Mouse (Mus musculus): ENCODE measurements around the gene Casp9.
"Not testable (repeated sequence)": the region's sequence is repeated elsewhere in the genome, so short reads cannot be mapped to it uniquely, and the experiment has no call there.

The Casp9 gene

GRCm38 (mm10) chr4:141793282-141794151 lies at the start of gene Casp9:
Gene Casp9, plus strand, starts transcription at chr4:141793612.
- DNase-seq = peak; percentile 99

DNA sequence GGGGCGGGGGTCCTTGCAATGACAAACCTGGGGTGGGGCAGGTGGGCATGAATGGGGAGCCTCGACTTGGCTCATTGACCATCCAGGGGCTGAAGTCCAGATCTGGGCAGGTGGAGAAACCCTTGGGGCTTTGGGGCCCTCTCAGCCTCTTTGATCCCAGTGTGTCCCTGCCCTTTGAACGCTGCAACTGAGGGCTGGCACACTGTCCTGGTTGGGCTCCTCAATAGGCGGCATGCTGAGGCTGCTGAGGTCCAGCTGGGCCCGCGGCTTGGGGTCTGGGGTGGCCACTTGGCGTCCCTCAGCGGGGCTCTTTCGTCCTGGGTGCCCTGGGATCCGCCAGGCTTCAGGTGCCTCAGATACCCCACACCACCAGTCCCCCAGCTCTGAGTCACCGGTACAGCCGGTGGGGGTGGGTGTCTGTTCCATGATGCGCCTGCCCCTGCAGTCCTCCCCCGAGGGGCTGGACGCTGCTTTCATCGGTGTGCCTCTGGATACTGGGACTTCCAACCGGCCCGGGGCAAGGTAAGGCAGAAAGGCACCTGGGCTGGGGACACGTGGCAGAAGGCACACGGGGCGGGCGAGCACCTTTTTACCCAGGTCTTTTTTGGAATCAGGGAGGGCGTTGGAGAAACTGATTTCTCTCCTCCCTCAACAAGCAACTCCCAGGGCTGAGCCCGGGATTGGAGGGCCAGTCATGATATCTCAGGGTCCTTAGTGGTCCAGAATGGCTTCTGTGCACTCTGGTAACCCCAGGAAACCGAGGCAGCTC lies 46.6 kb upstream of the Casp9 start, which contains the start of gene Agmat:
TSS of gene Agmat (plus strand) at position 95 of the 769 bp plus-strand sequence.
- DNase-seq = no peak

GRCm38 (mm10) chr4:141749557-141749956 lies 43.9 kb upstream of the Casp9 start:
- no peak for DNase-seq

- DNase-seq = no peak
Measured at GRCm38 (mm10) chr4:141750826-141751225, 42.6 kb upstream of the Casp9 start.

- DNase-seq = no peak
Measured at GRCm38 (mm10) chr4:141751419-141752075, 41.9 kb upstream of the Casp9 start.

- no peak for DNase-seq
Measured at GRCm38 (mm10) chr4:141752076-141752421, 41.4 kb upstream of the Casp9 start.

DNA sequence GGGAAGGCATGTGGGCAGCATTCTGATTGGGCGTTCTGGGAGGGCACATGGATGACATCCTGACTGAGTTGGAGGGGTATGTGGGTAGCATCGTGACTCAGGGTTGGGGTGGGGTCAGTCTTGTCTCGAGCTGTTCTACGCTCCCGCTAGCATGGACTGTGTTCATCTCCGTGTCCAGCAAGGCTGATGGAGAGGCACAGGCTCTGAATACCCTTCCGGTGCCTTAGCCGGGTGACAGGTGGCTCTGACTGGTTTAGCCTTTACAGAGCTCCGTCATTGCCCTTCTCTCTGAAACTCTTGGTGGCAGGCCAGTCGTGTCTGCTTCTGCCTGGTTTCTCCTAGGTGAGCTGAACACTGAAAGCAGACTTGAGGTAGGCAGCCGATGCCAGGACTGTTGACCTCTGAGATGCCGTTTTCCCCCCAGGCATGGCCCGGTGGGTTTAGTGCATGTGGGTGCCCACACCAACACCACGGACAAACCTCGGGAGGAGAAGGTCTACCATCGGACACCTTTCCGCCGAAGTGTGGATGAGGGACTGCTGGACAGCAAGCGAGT lies 38.0 kb upstream of the Casp9 start:
- no peak for DNase-seq

DNA sequence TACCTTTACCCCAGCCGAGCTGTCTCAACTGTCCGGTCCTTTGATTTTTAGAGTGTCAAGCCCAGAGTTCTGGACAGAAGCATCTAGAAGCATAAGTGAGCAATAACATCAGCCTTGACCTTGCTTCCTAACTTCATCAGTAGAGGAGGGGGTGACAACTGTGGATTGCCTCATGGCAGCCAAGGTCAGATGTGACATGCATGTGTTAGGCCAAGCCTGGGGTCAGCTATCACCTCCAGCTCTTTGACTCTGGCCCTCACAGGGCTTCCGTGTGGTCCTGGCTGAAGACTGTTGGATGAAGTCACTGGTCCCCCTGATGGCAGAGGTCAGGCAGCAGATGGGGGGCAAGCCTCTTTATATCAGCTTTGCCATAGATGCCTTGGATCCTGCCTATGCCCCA lies 36.3 kb upstream of the Casp9 start:
- DNase-seq = no peak

DNA sequence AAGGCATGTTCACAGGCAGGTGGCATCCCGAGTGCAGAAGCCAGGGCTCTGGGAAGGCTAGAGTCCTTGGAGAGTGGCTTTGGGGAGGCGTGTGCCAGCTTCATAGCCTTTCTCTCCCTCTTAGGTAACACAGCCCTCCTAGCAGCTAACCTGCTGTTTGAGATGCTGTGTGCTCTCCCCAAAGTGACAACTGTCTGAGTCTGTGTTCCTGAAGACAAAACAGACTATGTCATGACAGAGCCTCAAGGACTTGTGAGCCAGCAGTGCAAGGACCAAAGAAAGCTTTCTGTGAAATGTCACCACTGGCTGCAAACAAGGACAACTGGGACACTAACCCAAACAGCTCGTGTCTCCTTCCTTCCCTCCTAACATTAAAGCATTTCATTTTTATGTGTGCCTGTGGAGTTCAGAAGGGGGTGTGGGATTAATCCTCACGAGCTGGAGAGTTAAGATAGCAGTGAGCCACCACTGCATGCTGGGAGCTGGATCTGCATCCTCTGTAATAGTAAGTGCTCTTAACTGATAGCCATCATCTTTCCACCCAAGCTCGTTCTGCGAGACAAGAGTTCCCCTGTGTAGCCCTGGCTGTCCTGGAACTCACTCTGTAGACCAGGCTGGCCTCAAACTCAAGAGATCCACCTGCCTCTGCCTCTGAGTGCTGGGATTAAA lies 34.4 kb upstream of the Casp9 start:
- DNase-seq = no peak

DNA sequence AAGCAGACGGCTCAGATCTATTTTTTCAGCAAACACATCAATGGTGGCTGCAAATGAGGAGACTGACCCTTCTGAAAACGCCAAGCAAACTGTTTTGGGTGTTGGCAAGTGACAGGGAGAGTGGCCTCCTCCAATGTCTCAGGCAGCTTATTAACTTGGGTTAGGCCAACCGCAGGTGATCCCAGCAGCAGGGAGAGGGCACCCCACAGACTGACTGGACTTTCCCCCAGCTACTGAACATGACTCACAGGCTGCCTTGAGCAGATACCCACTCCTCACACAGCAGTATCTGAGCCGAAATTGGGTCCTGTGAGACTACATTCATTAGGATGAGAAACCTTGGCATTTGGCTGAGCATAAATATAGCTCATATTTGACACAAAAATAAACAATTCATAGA lies 32.5 kb upstream of the Casp9 start:
- DNase-seq = no peak

DNA sequence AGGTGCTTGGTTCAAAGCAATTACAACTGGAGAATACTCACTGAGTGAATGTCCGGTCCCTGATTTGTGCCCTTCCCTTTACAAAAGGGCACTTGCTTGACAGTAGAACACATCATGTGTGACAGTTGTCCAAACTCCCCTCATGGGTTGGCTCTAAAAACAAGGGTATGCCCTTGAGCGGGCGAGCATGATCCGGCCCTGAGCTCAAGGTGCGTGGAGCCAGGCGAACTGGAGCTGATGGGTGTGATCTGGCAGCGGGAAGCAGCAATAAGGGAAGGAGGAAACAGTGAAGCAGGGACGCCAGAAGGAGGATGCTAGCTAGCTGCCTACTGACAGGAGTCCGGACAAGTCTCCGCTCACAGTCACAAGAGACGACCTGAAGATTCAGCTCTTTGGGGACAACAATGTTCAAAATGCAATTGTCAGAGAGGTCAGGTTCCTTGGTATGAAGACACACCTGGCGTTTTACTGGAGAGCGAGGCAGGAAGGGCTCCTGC lies 31.3 kb upstream of the Casp9 start:
- no peak for DNase-seq

GRCm38 (mm10) chr4:141763476-141763875 lies 29.9 kb upstream of the Casp9 start:
- DNase-seq = no peak

DNA sequence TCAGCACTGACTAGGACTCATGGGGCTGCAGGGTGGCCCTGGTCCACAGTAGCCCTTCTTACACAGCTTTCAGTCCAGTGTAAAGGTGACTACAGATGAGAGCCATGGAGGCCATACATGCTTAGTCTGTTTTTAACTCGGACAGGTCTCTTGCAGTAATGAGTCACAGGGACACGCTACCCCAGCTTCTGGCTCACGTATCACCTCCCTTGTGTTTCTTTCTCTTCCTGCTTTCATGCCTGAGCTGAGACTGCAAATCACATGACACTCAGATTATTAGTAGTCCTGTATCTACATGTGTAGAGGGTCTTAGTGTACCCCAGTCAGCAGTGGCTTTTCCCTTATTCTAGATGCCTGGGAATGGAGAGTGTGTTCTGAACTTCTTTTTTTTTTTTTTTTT lies 28.4 kb upstream of the Casp9 start:
- DNase-seq = no peak

- peak; percentile 21 to 26 for DNase-seq
Measured at GRCm38 (mm10) chr4:141766316-141766667, 27.1 kb upstream of the Casp9 start.

- no peak for DNase-seq
Measured at GRCm38 (mm10) chr4:141766668-141767352, 26.6 kb upstream of the Casp9 start.

DNA sequence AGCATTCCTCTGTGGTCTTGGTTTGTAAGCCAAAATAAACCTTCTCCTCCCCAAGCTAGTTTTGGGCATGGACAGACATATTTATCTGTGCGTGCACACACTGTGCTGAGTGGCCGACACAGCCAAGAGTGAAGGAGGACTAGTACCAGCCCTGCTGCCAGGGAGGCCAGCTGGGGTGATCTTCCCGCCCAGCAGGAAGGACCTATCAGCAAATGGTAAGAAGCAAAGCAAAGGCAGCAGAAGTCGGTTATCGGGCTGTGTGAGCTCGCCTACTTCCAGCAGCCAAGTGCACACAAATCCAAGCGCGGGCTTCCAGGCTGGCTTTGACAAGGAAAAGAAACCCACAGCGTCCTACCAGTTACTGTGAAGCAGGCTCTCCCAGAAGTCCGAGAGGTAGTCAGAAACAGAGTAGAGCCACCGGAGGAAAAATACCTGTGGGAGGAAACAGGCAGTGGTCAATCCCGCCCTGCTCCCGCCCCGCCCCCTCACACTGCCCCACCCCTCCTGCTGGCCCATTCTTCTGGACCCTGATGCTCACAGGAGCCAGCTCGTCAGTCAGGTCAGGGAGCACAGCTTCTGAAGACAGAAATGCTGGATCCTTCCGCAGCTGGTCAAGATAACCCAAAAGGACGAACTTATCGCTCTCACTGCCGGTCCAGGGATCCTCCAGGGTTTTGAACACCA lies 25.9 kb upstream of the Casp9 start:
- DNase-seq = no peak

GRCm38 (mm10) chr4:141769501-141770160 lies 23.8 kb upstream of the Casp9 start:
- DNase-seq = no peak

GRCm38 (mm10) chr4:141771823-141772222 lies 21.6 kb upstream of the Casp9 start:
- no peak for DNase-seq

DNA sequence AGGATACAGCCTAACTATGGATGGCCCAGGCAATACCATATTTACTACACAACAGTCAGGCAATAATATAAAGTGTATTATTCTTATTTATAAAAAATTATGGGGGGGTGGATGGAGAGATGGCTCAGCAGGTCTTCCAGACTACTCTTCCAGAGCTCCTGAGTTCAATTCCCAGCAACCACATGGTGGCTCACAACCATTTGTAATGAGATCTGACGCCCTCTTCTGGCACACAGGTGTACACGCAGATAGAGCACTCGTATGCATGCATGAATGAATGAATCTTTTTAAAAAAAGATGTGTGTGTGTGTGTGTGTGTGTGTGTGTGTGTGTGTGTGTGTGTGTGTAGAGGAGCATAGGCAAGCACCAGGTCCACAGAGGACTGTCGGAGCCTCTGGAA lies 20.4 kb upstream of the Casp9 start:
- not testable (repeated sequence) for DNase-seq

DNA sequence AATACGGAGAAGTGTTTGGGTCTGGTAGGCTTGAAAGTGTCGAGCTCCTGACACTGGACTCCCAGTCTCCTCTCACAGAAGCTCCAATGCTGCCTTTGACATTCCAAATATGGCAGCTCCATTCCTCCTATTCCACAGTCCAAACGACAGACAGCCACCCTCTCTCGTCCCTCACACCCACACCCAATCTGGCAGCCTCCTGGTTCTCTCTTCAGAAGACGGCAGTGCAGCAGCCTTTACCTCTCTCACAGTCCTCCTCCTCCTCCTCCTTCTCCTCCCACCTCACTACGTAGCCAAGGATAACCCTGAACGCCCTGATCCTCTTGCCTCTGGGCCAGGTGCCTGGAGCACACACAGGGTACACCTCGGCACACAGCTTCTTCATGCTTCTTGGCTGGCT lies 13.6 kb upstream of the Casp9 start:
- DNase-seq = no peak

Measured in B cell, adult 2 months (primary cell).